Mouse (Mus musculus) spleen, adult 2 months (tissue): Measurements from ENCODE around the gene Plet1.

Source experiments
- CTCF ChIP-seq: fragments of 200-500 bp; IDR thresholded peaks from 2 replicates; pipeline ENCODE4 v1.5.1; 2011; ENCODE audit warnings: mild to moderate bottlenecking, inconsistent platforms; ENCODE audit not compliant: insufficient read depth, insufficient read length, insufficient replicate concordance; ENCODE audit errors: extremely low read depth
- POLR2A ChIP-seq: fragments of 200-500 bp; IDR thresholded peaks from 2 replicates; pipeline ENCODE4 v1.6.1; 2011; ENCODE audit warnings: low read depth, low read length, inconsistent platforms

GRCm38 (mm10) chr9:50507570-50507969 is 13.2 kb downstream of the Plet1 start:
- TF ChIP-seq CTCF, result no peak
- no peak for TF ChIP-seq POLR2A
